Mouse (Mus musculus) gastrocnemius, postnatal 36 days (tissue): ENCODE results near the gene Ptbp1. TPM values are rescaled to one million over a fixed set of nuclear protein-coding genes. Genes with fewer than 3 reads are reported as not detected.

Experiments used
- DNase-seq, 2 experiments: peaks; one replicate each; pipeline ENCODE4 v3.0.0; 2022
- intact Hi-C: fragments of 180-260 bp; cut with DNase I; formaldehyde crosslinking; loops from one replicate; pipeline ENCODE4 v1.15.1; 2025
- total RNA-seq, 2 experiments: library from RNA; stranded (reverse); gene quantifications; 2 replicates each; pipeline ENCODE4 v1.2.3; 2021

The Ptbp1 gene
- total RNA-seq, 2 experiments from 2014 or later: 17.2 to 17.4 TPM

GRCm38 (mm10) chr10:79856704-79857451 lies 2.7 kb downstream of the Ptbp1 start:
- no peak for DNase-seq
- intact Hi-C loops: no loop called here

GRCm38 (mm10) chr10:79857452-79857811 lies 3.2 kb downstream of the Ptbp1 start:
- intact Hi-C loops: no loop called here
- DNase-seq: peak in 1 of 2 experiments; percentile 63

- intact Hi-C loops: no loop called here
- no peak for DNase-seq
These were observed 3.7 kb downstream of the Ptbp1 start for GRCm38 (mm10) chr10:79857894-79858293.

GRCm38 (mm10) chr10:79858416-79859074 lies 4.3 kb downstream of the Ptbp1 start:
- DNase-seq: peak in 1 of 2 experiments; percentile 45
- intact Hi-C loops: no loop called here

- DNase-seq: no peak
- intact Hi-C loops: no loop called here
These were observed 4.9 kb downstream of the Ptbp1 start for GRCm38 (mm10) chr10:79859116-79859515.

GRCm38 (mm10) chr10:79860079-79860911 lies 6.1 kb downstream of the Ptbp1 start:
- intact Hi-C loops: no loop called here
- no peak for DNase-seq

GRCm38 (mm10) chr10:79861230-79862048 lies 7.2 kb downstream of the Ptbp1 start:
- no peak for DNase-seq
- intact Hi-C loops: no loop called here

- intact Hi-C loops: no loop called here
- DNase-seq: no peak
These were observed 8.0 kb downstream of the Ptbp1 start for GRCm38 (mm10) chr10:79862049-79862788.

- intact Hi-C loops: no loop called here
- DNase-seq: no peak
These were observed 8.7 kb downstream of the Ptbp1 start for GRCm38 (mm10) chr10:79862925-79863324.

- intact Hi-C loops: no loop called here
- no peak for DNase-seq
These were observed 10.3 kb downstream of the Ptbp1 start for GRCm38 (mm10) chr10:79864351-79865188.

- intact Hi-C loops: no loop called here
These were observed 11.0 kb downstream of the Ptbp1 start for GRCm38 (mm10) chr10:79865189-79865601.

GRCm38 (mm10) chr10:79865801-79866295 lies 11.6 kb downstream of the Ptbp1 start:
- DNase-seq: no peak
- intact Hi-C loops: no loop called here

More at GRCm38 (mm10) chr10:79865189-79865601, 11.0 kb downstream of the Ptbp1 start:
- DNase-seq: no peak

- no peak for DNase-seq
- intact Hi-C loops: no loop called here
These were observed 12.4 kb downstream of the Ptbp1 start for GRCm38 (mm10) chr10:79866601-79867000.

GRCm38 (mm10) chr10:79871845-79872244 lies 17.6 kb downstream of the Ptbp1 start:
- DNase-seq: no peak
- intact Hi-C loops: no loop called here

GRCm38 (mm10) chr10:79872862-79873261 lies 18.6 kb downstream of the Ptbp1 start:
- DNase-seq: no peak
- intact Hi-C loops: no loop called here

GRCm38 (mm10) chr10:79873313-79873712 lies 19.1 kb downstream of the Ptbp1 start:
- DNase-seq: no peak
- intact Hi-C loops: no loop called here

- DNase-seq: no peak
- intact Hi-C loops: no loop called here
These were observed 19.6 kb downstream of the Ptbp1 start for GRCm38 (mm10) chr10:79873715-79874289.

- DNase-seq: no peak
- intact Hi-C loops: no loop called here
These were observed 20.1 kb downstream of the Ptbp1 start, which contains the start of the genes Prtn3 and Plppr3 for GRCm38 (mm10) chr10:79874290-79874862. Gene Prtn3, plus strand, starts transcription at chr10:79874476. Gene Plppr3, minus strand, starts transcription at chr10:79874634.
